Mouse (Mus musculus) hindbrain, embryonic 16.5 days (tissue): ENCODE results near the gene Rasl11b. TPM values are rescaled to one million over a fixed set of nuclear protein-coding genes. Genes with fewer than 3 reads are reported as not detected.

Experiments
- ATAC-seq: fragments of 200-750 bp; cut with Nextera tagmentation; 2 replicates; pipeline ENCODE4 v1.8.0; 2017; ENCODE audit warnings: moderate TSS enrichment, moderate library complexity
- H3K27ac ChIP-seq: fragments of 300-500 bp; sonication (generic); 2 replicates; pipeline ENCODE4 v1.5.1; 2014; ENCODE audit warnings: low read depth, mild to moderate bottlenecking, control low read depth, low read length, moderate library complexity
- H3K27me3 ChIP-seq: fragments of 300-500 bp; sonication (generic); replicated peaks from 2 replicates; pipeline ENCODE4 v1.6.1; 2014; ENCODE audit warnings: low read length; ENCODE audit not compliant: control insufficient read depth, insufficient read depth
- H3K36me3 ChIP-seq: fragments of 300-500 bp; sonication (generic); 2 replicates; pipeline ENCODE4 v1.6.1; 2014; ENCODE audit warnings: mild to moderate bottlenecking, low read length, moderate library complexity, mixed read lengths; ENCODE audit not compliant: control insufficient read depth, insufficient read depth
- H3K4me1 ChIP-seq: fragments of 300-500 bp; sonication (generic); 2 replicates; pipeline ENCODE4 v1.6.1; 2014; ENCODE audit warnings: low read depth, low read length; ENCODE audit not compliant: control insufficient read depth, insufficient read depth
- H3K4me2 ChIP-seq: fragments of 300-500 bp; sonication (generic); 2 replicates; pipeline ENCODE4 v1.6.1; 2014; ENCODE audit warnings: mild to moderate bottlenecking, low read length, control low read depth, moderate library complexity
- H3K4me3 ChIP-seq: fragments of 300-500 bp; sonication (generic); 2 replicates; pipeline ENCODE4 v1.5.1; 2014; ENCODE audit warnings: mild to moderate bottlenecking, low read length, control low read depth, moderate library complexity
- H3K9ac ChIP-seq: fragments of 300-500 bp; sonication (generic); 2 replicates; pipeline ENCODE4 v1.6.1; 2014; ENCODE audit warnings: low read depth, mild to moderate bottlenecking, control low read depth, low read length, moderate library complexity
- H3K9me3 ChIP-seq: fragments of 300-500 bp; sonication (generic); 2 replicates; pipeline ENCODE4 v1.6.1; 2014; ENCODE audit warnings: mild to moderate bottlenecking, low read length, moderate library complexity; ENCODE audit not compliant: control insufficient read depth
- WGBS: fragments of 180-500 bp; shearing (Covaris S2); extraction: QIAGEN DNeasy Blood & Tissue Kit; methylation state at CpG from one replicate; pipeline ENCODE4 v1.1.7; 2014; 5-methylcytosine and 5-hydroxymethylcytosine counted together
- polyA plus RNA-seq: library from polyadenylated mRNA; unstranded; fragments of >200 nt; fragmentation: Nextera tagmentation; extraction: Ambion mirVana; gene quantifications from 2 replicates; pipeline ENCODE4 v1.2.1, GENCODE M21; 2015

Rasl11b gene
- polyA plus RNA-seq, 1 experiment from 2014 or later: 20.7 TPM

DNA sequence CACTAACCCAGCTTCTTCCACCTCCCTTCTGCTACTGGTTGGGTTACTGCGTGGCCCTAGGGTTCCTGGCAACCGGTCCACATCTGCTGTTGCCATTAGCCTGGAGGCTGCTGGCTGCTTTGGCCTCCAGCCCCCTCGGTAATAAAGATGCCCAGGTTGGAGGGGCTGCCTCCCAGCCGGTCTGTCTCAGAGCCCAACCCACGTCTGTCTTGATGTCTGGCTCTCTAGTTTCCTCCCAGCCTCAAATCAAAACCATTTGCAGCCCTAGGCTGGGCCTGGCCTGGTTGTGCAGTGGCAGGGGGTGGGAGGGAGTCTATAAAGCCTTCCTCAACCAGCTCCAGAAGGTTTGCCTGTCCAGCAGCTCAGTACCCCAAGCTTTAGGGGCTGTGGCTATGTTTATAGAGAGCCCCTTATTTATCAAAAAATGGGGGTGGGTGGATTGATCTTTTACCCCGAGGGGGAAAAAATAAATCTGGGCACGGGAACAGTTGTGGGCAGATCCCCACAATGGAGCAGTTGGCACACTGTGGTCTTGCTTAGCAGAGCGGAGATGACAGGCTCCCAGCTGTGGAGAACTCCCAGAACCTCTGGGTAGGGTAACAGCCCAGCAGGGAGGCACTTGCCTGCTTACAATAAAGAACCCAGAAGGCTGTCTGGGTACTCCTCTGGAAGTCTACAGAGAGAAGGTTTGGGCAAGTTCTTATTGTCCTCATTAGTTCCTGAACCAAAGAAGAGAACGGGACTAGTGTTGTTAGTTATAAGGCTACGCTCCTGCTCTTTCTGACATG is 6.7 kb downstream of the Rasl11b start:
- Histone ChIP-seq H3K27me3 (no peaks in the 10 kb centered on the region), H3K4me3 (no peak overlapping the region), H3K4me1 (peaks cover 12% of the 10 kb centered on the region), H3K36me3 (no peaks in the 10 kb centered on the region), H3K27ac (peak overlapping the region; percentile 18; the same call in 1 of the 2 replicates), H3K9me3 (peaks cover 5% of the 10 kb centered on the region; the same call in 1 of the 2 replicates), H3K4me2 (no peak overlapping the region), H3K9ac (no peak overlapping the region)
- ATAC-seq: peak; percentile 51
- WGBS: 62% methylated on average over 10 of the region's 10 CpGs

- Histone ChIP-seq H3K36me3 (no peaks in the 10 kb centered on the region), H3K4me2 (no peak overlapping the region), H3K9ac (no peak overlapping the region), H3K4me3 (no peak overlapping the region), H3K27ac (no peak overlapping the region), H3K9me3 (peaks cover 5% of the 10 kb centered on the region; the same call in 1 of the 2 replicates), H3K27me3 (no peaks in the 10 kb centered on the region), H3K4me1 (peaks cover 8% of the 10 kb centered on the region)
- no peak for ATAC-seq
- WGBS: 74% methylated on average over 4 of the region's 4 CpGs
These were observed 7.4 kb downstream of the Rasl11b start for GRCm38 (mm10) chr5:74202515-74202914.

- H3K36me3 ChIP-seq: no peaks in the 10 kb centered on the region
- 63% methylated on average over 5 of the region's 5 CpGs for WGBS
These were observed 9.4 kb downstream of the Rasl11b start for GRCm38 (mm10) chr5:74204465-74204864.

GRCm38 (mm10) chr5:74205509-74205908 is 10.4 kb downstream of the Rasl11b start:
- Histone ChIP-seq H3K4me2 (no peak overlapping the region), H3K4me1 (0 out of 2 replicates have a peak, but pooled peaks cover 3% of the 10 kb centered on the region), H3K27ac (no peak overlapping the region), H3K27me3 (no peaks in the 10 kb centered on the region), H3K9me3 (peaks cover 5% of the 10 kb centered on the region; the same call in 1 of the 2 replicates), H3K4me3 (no peak overlapping the region), H3K9ac (no peak overlapping the region), H3K36me3 (no peaks in the 10 kb centered on the region)
- WGBS: 30% methylated on average over 8 of the region's 8 CpGs
- ATAC-seq: no peak

More at GRCm38 (mm10) chr5:74204465-74204864, 9.4 kb downstream of the Rasl11b start:
- no peak overlapping the region for H3K9ac ChIP-seq
- H3K27ac ChIP-seq: no peak overlapping the region
- 0 out of 2 replicates have a peak, but pooled peaks cover 3% of the 10 kb centered on the region for H3K4me1 ChIP-seq
- H3K4me3 ChIP-seq: no peak overlapping the region
- no peak overlapping the region for H3K4me2 ChIP-seq
- no peaks in the 10 kb centered on the region for H3K27me3 ChIP-seq
- no peak for ATAC-seq
- peaks cover 5% of the 10 kb centered on the region; the same call in 1 of the 2 replicates for H3K9me3 ChIP-seq

DNA sequence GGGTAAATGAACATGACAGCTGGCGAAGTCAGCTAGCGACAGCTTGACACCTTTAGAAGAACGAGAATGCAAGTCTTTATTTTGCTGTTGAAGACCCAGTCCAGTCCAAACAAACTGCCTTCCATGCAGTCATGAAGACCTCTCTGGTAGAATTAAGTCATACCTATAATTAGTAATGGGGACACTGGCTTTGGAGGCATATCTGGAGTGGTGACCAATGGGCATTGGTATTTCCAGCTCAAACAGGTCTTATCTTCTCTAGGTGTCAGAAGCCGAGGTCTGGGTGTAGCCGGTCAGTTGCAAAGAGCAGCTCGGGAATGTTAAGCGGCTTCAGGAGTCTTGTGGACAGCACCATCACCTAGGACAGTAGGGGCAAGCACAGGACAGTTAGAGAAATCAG is 11.0 kb downstream of the Rasl11b start:
- H3K4me2 ChIP-seq: no peak overlapping the region
- 0 out of 2 replicates have a peak, but pooled peaks cover 3% of the 10 kb centered on the region for H3K4me1 ChIP-seq
- no peak overlapping the region for H3K4me3 ChIP-seq
- no peaks in the 10 kb centered on the region for H3K36me3 ChIP-seq
- no peak overlapping the region for H3K27ac ChIP-seq
- no peak for ATAC-seq
- H3K9ac ChIP-seq: no peak overlapping the region
- no peaks in the 10 kb centered on the region for H3K27me3 ChIP-seq
- WGBS: 81% methylated on average over 7 of the region's 7 CpGs
- H3K9me3 ChIP-seq: peaks cover 5% of the 10 kb centered on the region; the same call in 1 of the 2 replicates

GRCm38 (mm10) chr5:74206649-74207048 is 11.6 kb downstream of the Rasl11b start:
- Histone ChIP-seq H3K4me3 (no peak overlapping the region), H3K4me2 (no peak overlapping the region), H3K27me3 (no peaks in the 10 kb centered on the region), H3K4me1 (0 out of 2 replicates have a peak, but pooled peaks cover 3% of the 10 kb centered on the region), H3K9me3 (peaks cover 5% of the 10 kb centered on the region; the same call in 1 of the 2 replicates), H3K36me3 (no peaks in the 10 kb centered on the region), H3K9ac (no peak overlapping the region), H3K27ac (no peak overlapping the region)
- WGBS: 91% methylated on average over 7 of the region's 7 CpGs
- ATAC-seq: no peak

DNA sequence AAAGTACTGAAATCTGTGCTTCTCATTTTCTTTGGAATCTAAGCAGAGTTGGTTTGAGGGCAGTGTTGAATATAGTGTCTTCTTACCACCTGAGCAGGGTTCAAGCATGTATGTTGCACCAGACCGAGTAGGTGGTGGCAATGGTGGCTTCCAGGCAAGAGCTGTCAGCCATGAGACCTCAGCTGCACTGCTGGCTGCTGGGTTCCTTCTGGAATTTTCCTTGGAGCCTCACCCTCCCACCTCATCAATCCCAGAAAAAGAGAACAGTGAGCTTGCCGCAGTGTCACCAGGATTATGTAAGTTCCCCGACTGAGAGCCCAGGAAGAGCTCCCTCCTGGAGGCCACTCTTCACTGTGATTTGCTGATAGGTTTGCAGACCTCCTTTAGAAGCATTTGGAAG is 12.1 kb downstream of the Rasl11b start:
- no peak overlapping the region for H3K4me3 ChIP-seq
- WGBS: 77% methylated on average over 3 of the region's 3 CpGs
- no peak overlapping the region for H3K4me2 ChIP-seq
- no peak overlapping the region for H3K9ac ChIP-seq
- ATAC-seq: no peak
- H3K36me3 ChIP-seq: no peaks in the 10 kb centered on the region
- no peak overlapping the region for H3K27ac ChIP-seq
- H3K27me3 ChIP-seq: no peaks in the 10 kb centered on the region
- H3K9me3 ChIP-seq: peaks cover 5% of the 10 kb centered on the region; the same call in 1 of the 2 replicates
- 0 out of 2 replicates have a peak, but pooled peaks cover 3% of the 10 kb centered on the region for H3K4me1 ChIP-seq

GRCm38 (mm10) chr5:74208438-74208837 is 13.4 kb downstream of the Rasl11b start:
- Histone ChIP-seq H3K4me3 (no peak overlapping the region), H3K9ac (no peak overlapping the region), H3K9me3 (peaks cover under 1% of the 10 kb centered on the region; the same call in 1 of the 2 replicates), H3K27ac (no peak overlapping the region), H3K4me2 (no peak overlapping the region), H3K4me1 (0 out of 2 replicates have a peak, but pooled peaks cover 3% of the 10 kb centered on the region), H3K36me3 (no peaks in the 10 kb centered on the region), H3K27me3 (no peaks in the 10 kb centered on the region)
- 82% methylated on average over 7 of the region's 7 CpGs for WGBS
- no peak for ATAC-seq

- ATAC-seq: no peak
- Histone ChIP-seq H3K4me1 (peaks cover 5% of the 10 kb centered on the region; the same call in 1 of the 2 replicates), H3K9ac (no peak overlapping the region), H3K36me3 (no peaks in the 10 kb centered on the region), H3K9me3 (no peaks in the 10 kb centered on the region), H3K27me3 (no peaks in the 10 kb centered on the region), H3K4me3 (no peak overlapping the region), H3K4me2 (no peak overlapping the region), H3K27ac (no peak overlapping the region)
- 81% methylated on average over 4 of the region's 4 CpGs for WGBS
These were observed 14.6 kb downstream of the Rasl11b start for GRCm38 (mm10) chr5:74209640-74210039.
